Mouse (Mus musculus): Measurements from ENCODE around the gene Slc16a7. TPM values are rescaled to one million over a fixed set of nuclear protein-coding genes. Genes with fewer than 3 reads are reported as not detected.

Slc16a7 gene
- polyA plus RNA-seq, 1 experiment from 2014 or later: 8.9 TPM

- H3K36me3 ChIP-seq (ENCODE audit: control insufficient read depth, insufficient read depth, low read length): no peaks in the 10 kb centered on the region
- no peak for ATAC-seq (ENCODE audit: low FRiP score, low TSS enrichment)
- DNase-seq: no peak
- no peaks in the 10 kb centered on the region for H3K4me1 ChIP-seq (ENCODE audit: control insufficient read depth, insufficient read depth, low read length)
- H3K4me3 ChIP-seq (replicated peaks; ENCODE audit: low read depth, low read length): no peak overlapping the region
- H3K9ac ChIP-seq (replicated peaks; ENCODE audit: low read length): no peak overlapping the region
- H3K27me3 ChIP-seq (ENCODE audit: control insufficient read depth, insufficient read depth, low read length): no peaks in the 10 kb centered on the region
- 72% methylated on average over 6 of the region's 6 CpGs for WGBS
- no peaks in the 10 kb centered on the region for H3K9me3 ChIP-seq (ENCODE audit: control insufficient read depth, low read length)
- H3K4me2 ChIP-seq (ENCODE audit: low read length): no peak overlapping the region
- H3K27ac ChIP-seq (replicated peaks; ENCODE audit: low read depth, low read length): no peak overlapping the region
Observed at GRCm38 (mm10) chr10:125298036-125298435, 91.2 kb downstream of the Slc16a7 start.

DNA sequence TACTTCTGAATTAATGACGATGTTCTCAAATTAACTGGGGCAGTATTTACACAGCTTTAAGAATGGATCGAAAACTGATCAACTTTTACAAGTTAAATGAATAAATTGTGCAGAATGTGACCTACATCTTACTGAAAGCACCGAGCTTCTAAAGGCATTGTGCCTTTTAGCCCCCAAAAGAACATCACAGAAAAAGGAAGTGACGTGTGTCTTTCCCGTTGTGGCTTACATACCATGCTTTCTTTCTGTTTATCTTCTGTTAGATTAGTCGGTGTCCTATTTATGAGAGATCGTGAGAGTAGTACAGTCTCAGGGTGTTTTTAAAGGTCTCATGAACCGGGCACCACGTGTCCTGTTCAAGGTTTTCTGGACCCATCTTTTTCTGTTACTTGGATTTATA lies 98.9 kb downstream of the Slc16a7 start:
- H3K9ac ChIP-seq (replicated peaks; ENCODE audit: low read length): no peak overlapping the region
- WGBS: 91% methylated on average over 9 of the region's 9 CpGs

GRCm38 (mm10) chr10:125288560-125288959 lies 100.7 kb downstream of the Slc16a7 start:
- Histone ChIP-seq H3K9me3 (ENCODE audit: control insufficient read depth, low read length) (no peaks in the 10 kb centered on the region), H3K4me3 (replicated peaks; ENCODE audit: low read depth, low read length) (no peak overlapping the region), H3K4me2 (ENCODE audit: low read length) (no peak overlapping the region), H3K27ac (replicated peaks; ENCODE audit: low read depth, low read length) (no peak overlapping the region), H3K27me3 (ENCODE audit: control insufficient read depth, insufficient read depth, low read length) (no peaks in the 10 kb centered on the region), H3K9ac (replicated peaks; ENCODE audit: low read length) (no peak overlapping the region), H3K4me1 (ENCODE audit: control insufficient read depth, insufficient read depth, low read length) (no peaks in the 10 kb centered on the region), H3K36me3 (ENCODE audit: control insufficient read depth, insufficient read depth, low read length) (no peaks in the 10 kb centered on the region)
- 79% methylated on average over 6 of the region's 6 CpGs for WGBS
- ATAC-seq (ENCODE audit: low FRiP score, low TSS enrichment): no peak
- DNase-seq: no peak

More for the DNA sequence above, 98.9 kb downstream of the Slc16a7 start:
- no peak overlapping the region for H3K4me2 ChIP-seq (ENCODE audit: low read length)
- H3K27me3 ChIP-seq (ENCODE audit: control insufficient read depth, insufficient read depth, low read length): no peaks in the 10 kb centered on the region
- no peaks in the 10 kb centered on the region for H3K9me3 ChIP-seq (ENCODE audit: control insufficient read depth, low read length)
- H3K4me3 ChIP-seq (replicated peaks; ENCODE audit: low read depth, low read length): no peak overlapping the region
- ATAC-seq (ENCODE audit: low FRiP score, low TSS enrichment) (no peak), DNase-seq (no peak)
- no peaks in the 10 kb centered on the region for H3K4me1 ChIP-seq (ENCODE audit: control insufficient read depth, insufficient read depth, low read length)
- no peaks in the 10 kb centered on the region for H3K36me3 ChIP-seq (ENCODE audit: control insufficient read depth, insufficient read depth, low read length)
- no peak overlapping the region for H3K27ac ChIP-seq (replicated peaks; ENCODE audit: low read depth, low read length)

- Histone ChIP-seq H3K9me3 (ENCODE audit: control insufficient read depth, low read length) (no peaks in the 10 kb centered on the region), H3K4me2 (ENCODE audit: low read length) (no peak overlapping the region), H3K9ac (replicated peaks; ENCODE audit: low read length) (no peak overlapping the region), H3K4me3 (replicated peaks; ENCODE audit: low read depth, low read length) (no peak overlapping the region), H3K36me3 (ENCODE audit: control insufficient read depth, insufficient read depth, low read length) (no peaks in the 10 kb centered on the region), H3K27me3 (ENCODE audit: control insufficient read depth, insufficient read depth, low read length) (no peaks in the 10 kb centered on the region), H3K4me1 (ENCODE audit: control insufficient read depth, insufficient read depth, low read length) (no peaks in the 10 kb centered on the region), H3K27ac (replicated peaks; ENCODE audit: low read depth, low read length) (no peak overlapping the region)
- 83% methylated on average over 5 of the region's 5 CpGs for WGBS
- DNase-seq: no peak
- no peak for ATAC-seq (ENCODE audit: low FRiP score, low TSS enrichment)
Observed at GRCm38 (mm10) chr10:125285386-125285785, 103.9 kb downstream of the Slc16a7 start.

DNA sequence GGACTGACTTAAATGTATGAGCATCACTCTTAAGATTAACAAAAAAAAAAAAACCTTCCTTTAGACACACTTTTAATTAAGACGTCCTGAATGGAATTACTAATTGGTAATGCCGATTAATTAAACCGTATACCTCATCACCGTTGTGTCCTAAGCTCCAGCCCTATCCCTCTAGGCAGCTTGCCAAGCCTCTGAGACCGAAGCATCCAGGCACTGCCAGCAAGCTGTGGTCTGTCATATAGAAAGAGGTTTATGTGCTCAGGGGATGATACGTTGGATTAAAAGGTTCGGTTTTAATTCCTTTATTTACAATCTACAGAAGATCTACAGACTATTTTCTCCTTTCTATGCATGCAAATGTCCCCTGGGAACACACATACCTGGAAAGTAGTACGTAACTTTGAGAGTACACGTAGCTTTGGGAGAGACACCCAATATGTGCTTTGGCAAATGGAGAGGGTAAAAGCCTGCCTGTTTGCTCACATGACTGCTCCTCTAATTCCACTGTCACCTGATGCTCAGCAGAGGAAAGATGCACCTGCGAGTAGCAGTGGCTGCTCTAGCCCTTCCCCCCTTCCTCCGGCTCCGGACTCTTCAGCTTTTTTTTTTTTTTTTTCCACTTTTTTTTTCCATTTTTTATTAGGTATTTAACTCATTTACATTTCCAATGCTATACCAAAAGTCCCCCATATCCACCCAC lies 114.0 kb downstream of the Slc16a7 start:
- DNase-seq: peak; percentile 73
- WGBS: 61% methylated on average over 12 of the region's 12 CpGs
- no peak overlapping the region for H3K4me2 ChIP-seq (ENCODE audit: low read length)

GRCm38 (mm10) chr10:125274519-125275148 lies 114.6 kb downstream of the Slc16a7 start:
- H3K27ac ChIP-seq (replicated peaks; ENCODE audit: low read depth, low read length): no peak overlapping the region
- no peaks in the 10 kb centered on the region for H3K36me3 ChIP-seq (ENCODE audit: control insufficient read depth, insufficient read depth, low read length)
- WGBS: 86% methylated on average over 5 of the region's 5 CpGs
- no peaks in the 10 kb centered on the region for H3K9me3 ChIP-seq (ENCODE audit: control insufficient read depth, low read length)
- H3K4me3 ChIP-seq (replicated peaks; ENCODE audit: low read depth, low read length): no peak overlapping the region
- DNase-seq (no peak), ATAC-seq (ENCODE audit: low FRiP score, low TSS enrichment) (no peak)
- H3K27me3 ChIP-seq (ENCODE audit: control insufficient read depth, insufficient read depth, low read length): no peaks in the 10 kb centered on the region
- no peaks in the 10 kb centered on the region for H3K4me1 ChIP-seq (ENCODE audit: control insufficient read depth, insufficient read depth, low read length)
- H3K9ac ChIP-seq (replicated peaks; ENCODE audit: low read length): no peak overlapping the region
- H3K4me2 ChIP-seq (ENCODE audit: low read length): no peak overlapping the region

More for the DNA sequence above, 114.0 kb downstream of the Slc16a7 start:
- H3K4me3 ChIP-seq (replicated peaks; ENCODE audit: low read depth, low read length): no peak overlapping the region
- no peaks in the 10 kb centered on the region for H3K9me3 ChIP-seq (ENCODE audit: control insufficient read depth, low read length)
- H3K36me3 ChIP-seq (ENCODE audit: control insufficient read depth, insufficient read depth, low read length): no peaks in the 10 kb centered on the region
- no peaks in the 10 kb centered on the region for H3K27me3 ChIP-seq (ENCODE audit: control insufficient read depth, insufficient read depth, low read length)
- ATAC-seq (ENCODE audit: low FRiP score, low TSS enrichment): no peak
- H3K27ac ChIP-seq (replicated peaks; ENCODE audit: low read depth, low read length): no peak overlapping the region
- no peaks in the 10 kb centered on the region for H3K4me1 ChIP-seq (ENCODE audit: control insufficient read depth, insufficient read depth, low read length)
- no peak overlapping the region for H3K9ac ChIP-seq (replicated peaks; ENCODE audit: low read length)

DNA sequence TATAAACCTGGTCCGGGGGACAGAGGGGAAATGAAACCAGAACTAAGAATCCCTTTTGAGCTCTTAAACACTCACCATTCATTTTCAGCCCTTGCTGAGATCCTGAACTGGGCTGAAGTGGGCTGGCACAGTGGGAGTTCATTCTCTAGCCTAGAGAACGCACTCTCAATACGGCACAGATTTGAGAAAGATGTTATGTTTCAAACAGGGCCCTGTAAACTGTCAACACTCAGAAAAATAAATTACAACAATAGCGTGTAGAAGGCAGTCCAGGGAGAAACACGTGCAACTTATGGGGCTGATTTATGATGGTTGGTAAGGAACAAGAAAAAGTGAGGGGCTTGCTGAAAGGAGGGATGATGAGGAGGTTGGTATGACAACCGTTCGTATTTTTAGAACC lies 115.5 kb downstream of the Slc16a7 start:
- ATAC-seq (ENCODE audit: low FRiP score, low TSS enrichment): no peak
- Histone ChIP-seq H3K27me3 (ENCODE audit: control insufficient read depth, insufficient read depth, low read length) (no peaks in the 10 kb centered on the region), H3K9me3 (ENCODE audit: control insufficient read depth, low read length) (no peaks in the 10 kb centered on the region), H3K4me1 (ENCODE audit: control insufficient read depth, insufficient read depth, low read length) (no peaks in the 10 kb centered on the region), H3K4me2 (ENCODE audit: low read length) (no peak overlapping the region), H3K4me3 (replicated peaks; ENCODE audit: low read depth, low read length) (no peak overlapping the region), H3K27ac (replicated peaks; ENCODE audit: low read depth, low read length) (no peak overlapping the region), H3K36me3 (ENCODE audit: control insufficient read depth, insufficient read depth, low read length) (no peaks in the 10 kb centered on the region), H3K9ac (replicated peaks; ENCODE audit: low read length) (no peak overlapping the region)
- no peak for DNase-seq
- 59% methylated on average over 7 of the region's 7 CpGs for whole genome bisulfite sequencing

DNA sequence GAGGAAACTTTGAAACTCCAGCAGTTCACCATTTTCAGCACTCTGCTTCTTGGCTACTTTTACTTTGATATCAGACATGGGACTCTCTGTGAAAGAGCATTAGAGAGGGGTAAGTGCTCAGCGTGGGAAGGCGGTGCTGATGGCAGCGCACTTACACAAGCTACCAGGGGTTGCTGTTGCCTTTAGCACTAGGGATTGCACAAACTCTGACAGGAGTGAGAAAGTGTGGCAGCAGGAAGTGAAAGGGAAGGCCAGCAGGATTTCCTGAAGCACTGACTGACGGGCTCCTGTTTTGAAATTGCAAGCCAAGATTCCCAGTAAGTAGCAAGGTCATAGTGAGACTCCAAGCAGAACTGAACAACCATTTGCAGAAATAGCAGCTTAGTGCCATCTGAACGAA lies 117.8 kb downstream of the Slc16a7 start:
- WGBS: 72% methylated on average over 5 of the region's 5 CpGs
- Histone ChIP-seq H3K27me3 (ENCODE audit: control insufficient read depth, insufficient read depth, low read length) (no peaks in the 10 kb centered on the region), H3K27ac (replicated peaks; ENCODE audit: low read depth, low read length) (no peak overlapping the region), H3K4me3 (replicated peaks; ENCODE audit: low read depth, low read length) (no peak overlapping the region), H3K9me3 (ENCODE audit: control insufficient read depth, low read length) (no peaks in the 10 kb centered on the region), H3K36me3 (ENCODE audit: control insufficient read depth, insufficient read depth, low read length) (no peaks in the 10 kb centered on the region), H3K4me1 (ENCODE audit: control insufficient read depth, insufficient read depth, low read length) (no peaks in the 10 kb centered on the region), H3K9ac (replicated peaks; ENCODE audit: low read length) (no peak overlapping the region), H3K4me2 (ENCODE audit: low read length) (no peak overlapping the region)
- no peak for ATAC-seq (ENCODE audit: low FRiP score, low TSS enrichment)
- no peak for DNase-seq

GRCm38 (mm10) chr10:125270266-125270665 lies 119.0 kb downstream of the Slc16a7 start:
- no peak overlapping the region for H3K27ac ChIP-seq (replicated peaks; ENCODE audit: low read depth, low read length)
- 81% methylated on average over 5 of the region's 5 CpGs for WGBS
- H3K36me3 ChIP-seq (ENCODE audit: control insufficient read depth, insufficient read depth, low read length): no peaks in the 10 kb centered on the region
- no peaks in the 10 kb centered on the region for H3K27me3 ChIP-seq (ENCODE audit: control insufficient read depth, insufficient read depth, low read length)
- H3K9ac ChIP-seq (replicated peaks; ENCODE audit: low read length): no peak overlapping the region
- H3K4me1 ChIP-seq (ENCODE audit: control insufficient read depth, insufficient read depth, low read length): no peaks in the 10 kb centered on the region
- H3K9me3 ChIP-seq (ENCODE audit: control insufficient read depth, low read length): no peaks in the 10 kb centered on the region
- no peak overlapping the region for H3K4me3 ChIP-seq (replicated peaks; ENCODE audit: low read depth, low read length)
- ATAC-seq (ENCODE audit: low FRiP score, low TSS enrichment) (no peak), DNase-seq (no peak)
- H3K4me2 ChIP-seq (ENCODE audit: low read length): no peak overlapping the region

Data from midbrain, embryonic 14.5 days (tissue).